Mouse (Mus musculus): Measurements from ENCODE around the gene Olfr1458.

The Olfr1458 gene

DNA sequence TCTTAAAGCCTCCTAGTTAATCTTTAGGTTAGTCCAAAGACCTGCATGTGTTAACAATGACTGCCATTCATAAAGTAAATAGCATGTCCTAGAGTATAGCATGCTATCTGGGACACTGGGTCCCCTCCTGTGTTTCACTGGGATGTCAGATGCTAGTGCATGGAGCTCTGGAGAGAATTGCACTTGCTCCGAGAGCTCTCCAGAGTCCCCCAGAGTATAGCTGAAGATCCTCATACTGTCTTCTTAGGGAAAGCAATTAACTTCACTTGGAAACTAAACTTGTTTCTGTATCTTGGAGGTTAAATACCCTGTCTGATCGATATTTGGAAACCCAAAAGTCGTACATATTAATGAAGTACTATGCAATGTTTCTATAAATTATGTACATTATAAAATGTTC lies at the start of gene Olfr1458:
TSS of gene Olfr1458 (minus strand) at position 101 of the 400 bp plus-strand sequence.
- ChIA-PET POLR2A (no interaction called here), CTCF (interaction anchor here in 1 of 4 experiments (0.5 kb wide), 1 partner anchor 777 kb away, joined by 4 read pairs; no protein-coding TSS in a partner anchor)

- POLR2A ChIA-PET, result no interaction called here
- CTCF ChIA-PET, result no interaction called here
Observed at GRCm38 (mm10) chr19:13149449-13149848, 42.9 kb upstream of the Olfr1458 start, which contains the start of gene Olfr1459. Gene Olfr1459 (minus strand): TSS chr19:13149549.

GRCm38 (mm10) chr19:13097791-13098190 lies 8.8 kb downstream of the Olfr1458 start, which contains the start of gene Olfr1457:
Gene Olfr1457 (minus strand): TSS chr19:13097891.
- POLR2A ChIA-PET, result no interaction called here
- CTCF ChIA-PET, result no interaction called here

DNA sequence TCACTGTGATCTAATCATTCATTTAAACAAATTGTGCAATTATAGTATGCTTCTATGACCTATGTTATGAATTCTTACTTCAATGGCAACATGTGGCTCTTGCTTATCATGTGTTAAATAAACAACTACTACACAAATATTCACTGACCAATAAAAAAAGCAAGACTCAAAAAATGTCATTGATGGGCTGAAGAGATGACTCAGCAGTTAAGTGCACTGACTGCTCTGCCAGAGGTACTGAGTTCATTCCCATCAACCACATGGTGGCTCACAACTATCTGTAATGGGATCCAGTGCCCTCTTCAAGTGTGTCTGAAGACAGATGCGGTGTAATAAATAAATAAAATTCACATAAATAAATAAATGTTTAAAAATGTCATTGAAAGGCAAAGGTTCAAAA lies 12.7 kb downstream of the Olfr1458 start:
- ChIA-PET CTCF (no interaction called here), POLR2A (no interaction called here)

GRCm38 (mm10) chr19:13060310-13060709 lies 46.3 kb downstream of the Olfr1458 start, which contains the start of gene Olfr1454:
Gene Olfr1454 (plus strand): TSS chr19:13060610.
- CTCF ChIA-PET, result no interaction called here
- POLR2A ChIA-PET, result no interaction called here

Measured in embryonic stem cell, embryonic (primary cell).